Mouse (Mus musculus) embryonic facial prominence, embryonic 11.5 days (tissue): ENCODE data around the gene Dst. TPM values are rescaled to one million over a fixed set of nuclear protein-coding genes. Genes with fewer than 3 reads are reported as not detected.

ENCODE experiments used
- ATAC-seq: fragments of 200-750 bp; cut with Nextera tagmentation; replicated peaks from 2 replicates; pipeline ENCODE4 v1.8.0; 2017; ENCODE audit warnings: low read depth; ENCODE audit not compliant: insufficient number of reproducible peaks, low FRiP score, low TSS enrichment
- DNase-seq: peaks from one replicate; pipeline ENCODE4 v3.0.0-alpha.2; 2015; ENCODE audit warnings: low spot score
- H3K27ac ChIP-seq: fragments of 300-500 bp; sonication (generic); replicated peaks from 2 replicates; pipeline ENCODE4 v1.5.1; 2014; ENCODE audit warnings: mild to moderate bottlenecking, low read depth, low read length, control low read depth
- H3K27me3 ChIP-seq: fragments of 300-500 bp; sonication (generic); 2 replicates; pipeline ENCODE4 v1.6.1; 2014; ENCODE audit warnings: mild to moderate bottlenecking, low read length, moderate library complexity, mixed read lengths; ENCODE audit not compliant: control insufficient read depth, insufficient read depth
- H3K36me3 ChIP-seq: fragments of 300-500 bp; sonication (generic); replicated peaks from 2 replicates; pipeline ENCODE4 v1.6.1; 2014; ENCODE audit warnings: low read depth, mild to moderate bottlenecking, low read length, moderate library complexity, mixed read lengths; ENCODE audit not compliant: control insufficient read depth, insufficient read depth
- H3K4me1 ChIP-seq: fragments of 300-500 bp; sonication (generic); 2 replicates; pipeline ENCODE4 v1.6.1; 2014; ENCODE audit warnings: low read length, mixed read lengths; ENCODE audit not compliant: control insufficient read depth, insufficient read depth
- H3K4me2 ChIP-seq: fragments of 300-500 bp; sonication (generic); 2 replicates; pipeline ENCODE4 v1.6.1; 2014; ENCODE audit warnings: low read depth, mild to moderate bottlenecking, control low read depth, low read length, moderate library complexity
- H3K4me3 ChIP-seq: fragments of 300-500 bp; sonication (generic); 2 replicates; pipeline ENCODE4 v1.5.1; 2014; ENCODE audit warnings: low read depth, low read length, control low read depth
- H3K9ac ChIP-seq: fragments of 300-500 bp; sonication (generic); replicated peaks from 2 replicates; pipeline ENCODE4 v1.6.1; 2014; ENCODE audit warnings: mild to moderate bottlenecking, control low read depth, low read length
- H3K9me3 ChIP-seq: fragments of 300-500 bp; sonication (generic); replicated peaks from 2 replicates; pipeline ENCODE4 v1.6.1; 2016; ENCODE audit warnings: mild to moderate bottlenecking, low read length, inconsistent platforms, mixed read lengths; ENCODE audit not compliant: control insufficient read depth
- WGBS: fragments of 180-500 bp; shearing (Covaris S2); extraction: QIAGEN DNeasy Blood & Tissue Kit; methylation state at CpG from one replicate; pipeline ENCODE4 v1.1.7; 2014; 5-methylcytosine and 5-hydroxymethylcytosine counted together
- polyA plus RNA-seq: library from polyadenylated mRNA; unstranded; fragments of >200 nt; fragmentation: Nextera tagmentation; extraction: Ambion mirVana; gene quantifications from 2 replicates; pipeline ENCODE4 v1.2.1, GENCODE M21; 2014

Gene Dst
- polyA plus RNA-seq, 1 experiment from 2014 or later: 20.7 TPM

DNA sequence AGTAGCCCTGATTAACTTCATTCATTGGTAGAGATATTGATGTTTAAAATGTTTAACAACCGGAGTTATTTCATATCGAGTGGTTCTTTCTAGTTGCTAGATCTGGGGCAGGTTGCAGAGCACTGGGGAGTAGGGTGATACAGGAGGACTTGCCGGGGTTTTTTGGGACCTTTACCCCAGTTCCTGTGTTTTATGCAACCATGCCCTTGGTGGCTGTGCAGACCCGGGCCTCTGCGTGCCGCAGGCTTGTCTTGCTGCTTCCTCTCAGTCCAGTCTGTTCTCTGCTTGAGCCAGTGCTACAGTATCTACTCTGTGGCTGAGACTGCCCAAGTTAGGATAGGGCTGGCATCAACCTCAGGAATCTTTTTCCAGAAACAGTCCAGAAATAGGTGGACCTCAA lies 37.7 kb downstream of the Dst start:
- H3K36me3 ChIP-seq: no peaks in the 10 kb centered on the region
- no peak overlapping the region for H3K4me2 ChIP-seq
- H3K9ac ChIP-seq: no peak overlapping the region
- no peaks in the 10 kb centered on the region for H3K4me1 ChIP-seq
- H3K9me3 ChIP-seq: no peaks in the 10 kb centered on the region
- H3K27ac ChIP-seq: no peak overlapping the region
- no peak for DNase-seq
- 96% methylated on average over 6 of the region's 6 CpGs for WGBS
- no peaks in the 10 kb centered on the region for H3K27me3 ChIP-seq
- H3K4me3 ChIP-seq: no peak overlapping the region
- no peak for ATAC-seq

GRCm38 (mm10) chr1:33946601-33947395 lies 38.8 kb downstream of the Dst start:
- H3K27ac ChIP-seq: no peak overlapping the region
- no peak overlapping the region for H3K9ac ChIP-seq
- no peaks in the 10 kb centered on the region for H3K36me3 ChIP-seq
- ATAC-seq (no peak), DNase-seq (no peak)
- H3K4me1 ChIP-seq: no peaks in the 10 kb centered on the region
- no peak overlapping the region for H3K4me3 ChIP-seq
- no peaks in the 10 kb centered on the region for H3K9me3 ChIP-seq
- H3K27me3 ChIP-seq: no peaks in the 10 kb centered on the region
- 91% methylated on average over 12 of the region's 12 CpGs for whole genome bisulfite sequencing
- H3K4me2 ChIP-seq: no peak overlapping the region

GRCm38 (mm10) chr1:33947838-33948237 lies 39.8 kb downstream of the Dst start:
- Histone ChIP-seq H3K27me3 (no peaks in the 10 kb centered on the region), H3K4me1 (no peaks in the 10 kb centered on the region), H3K9me3 (no peaks in the 10 kb centered on the region), H3K36me3 (no peaks in the 10 kb centered on the region), H3K9ac (no peak overlapping the region), H3K4me2 (no peak overlapping the region), H3K27ac (no peak overlapping the region), H3K4me3 (no peak overlapping the region)
- WGBS: 91% methylated on average over 6 of the region's 6 CpGs
- ATAC-seq (no peak), DNase-seq (no peak)

DNA sequence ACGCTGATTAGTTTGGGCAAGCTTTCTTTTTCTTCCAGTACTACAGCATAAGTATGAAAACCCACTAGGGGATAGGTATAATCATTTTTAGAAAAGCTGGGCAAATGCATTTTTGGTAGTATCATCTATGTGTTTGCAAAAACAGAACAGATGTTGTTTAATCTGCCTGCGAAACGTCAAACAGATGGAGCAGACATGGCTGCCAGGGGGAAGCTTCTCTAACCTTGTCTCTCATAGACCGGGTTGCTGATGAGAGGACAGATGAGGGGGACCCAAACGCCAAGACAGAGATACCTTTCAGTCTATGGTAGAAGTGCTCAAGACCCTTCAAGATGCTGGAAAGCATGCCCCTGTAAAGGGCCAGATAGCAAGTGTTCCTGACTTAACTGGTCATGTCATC lies 40.5 kb downstream of the Dst start:
- 86% methylated on average over 5 of the region's 5 CpGs for WGBS
- DNase-seq (no peak), ATAC-seq (no peak)
- Histone ChIP-seq H3K36me3 (no peaks in the 10 kb centered on the region), H3K27ac (no peak overlapping the region), H3K4me2 (no peak overlapping the region), H3K4me1 (no peaks in the 10 kb centered on the region), H3K9ac (no peak overlapping the region), H3K9me3 (no peaks in the 10 kb centered on the region), H3K4me3 (no peak overlapping the region), H3K27me3 (no peaks in the 10 kb centered on the region)

GRCm38 (mm10) chr1:33955626-33956025 lies 47.6 kb downstream of the Dst start:
- H3K4me1 ChIP-seq: no peaks in the 10 kb centered on the region
- 90% methylated on average over 6 of the region's 6 CpGs for WGBS
- H3K27me3 ChIP-seq: no peaks in the 10 kb centered on the region
- H3K4me3 ChIP-seq: no peak overlapping the region
- no peaks in the 10 kb centered on the region for H3K9me3 ChIP-seq
- no peak overlapping the region for H3K9ac ChIP-seq
- ATAC-seq (no peak), DNase-seq (no peak)
- H3K36me3 ChIP-seq: no peaks in the 10 kb centered on the region
- H3K27ac ChIP-seq: no peak overlapping the region
- no peak overlapping the region for H3K4me2 ChIP-seq

DNA sequence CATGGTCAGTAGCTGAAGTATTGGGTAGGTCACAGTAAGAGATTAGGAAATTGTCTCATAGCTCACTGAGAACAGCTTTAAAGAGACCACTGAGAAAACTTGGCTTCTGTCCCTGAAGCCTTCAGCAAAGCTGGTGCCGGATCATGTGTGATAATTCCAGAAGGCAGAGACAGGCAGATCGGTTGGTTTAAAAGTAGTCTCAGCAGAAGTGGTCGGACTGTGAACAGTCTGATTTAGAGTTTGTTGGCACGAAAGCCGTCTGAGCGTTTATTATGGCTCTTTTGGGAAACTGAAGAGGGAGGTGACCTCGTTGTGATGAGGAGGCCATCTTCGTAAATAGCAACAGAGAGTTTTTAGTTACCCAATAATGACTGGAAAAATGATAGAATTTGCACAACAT lies 52.4 kb downstream of the Dst start:
- H3K27ac ChIP-seq: no peak overlapping the region
- H3K9me3 ChIP-seq: no peaks in the 10 kb centered on the region
- 91% methylated on average over 8 of the region's 8 CpGs for WGBS
- no peak overlapping the region for H3K9ac ChIP-seq
- H3K4me2 ChIP-seq: no peak overlapping the region
- H3K36me3 ChIP-seq: no peaks in the 10 kb centered on the region
- no peak for ATAC-seq
- no peaks in the 10 kb centered on the region for H3K4me1 ChIP-seq
- no peaks in the 10 kb centered on the region for H3K27me3 ChIP-seq
- no peak for DNase-seq
- H3K4me3 ChIP-seq: no peak overlapping the region

DNA sequence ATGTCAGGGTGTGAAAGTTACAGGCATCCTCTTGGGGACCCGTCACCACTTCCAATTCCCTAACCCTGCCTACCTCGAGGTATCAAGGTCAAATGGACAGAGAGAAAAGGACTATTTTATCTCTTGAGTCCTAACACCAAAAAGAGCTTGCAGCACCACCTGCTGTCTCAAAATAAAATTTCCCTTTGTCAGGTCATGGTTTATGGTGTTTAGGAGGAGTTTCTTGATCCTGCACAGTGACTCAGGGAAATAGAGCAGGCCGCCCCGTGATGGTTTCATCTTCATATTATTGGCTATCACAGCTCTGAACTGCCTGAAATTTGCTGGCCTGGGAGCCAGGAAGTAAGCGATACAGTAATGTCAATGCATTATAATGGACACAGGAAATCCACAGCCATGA lies 56.6 kb downstream of the Dst start:
- H3K9me3 ChIP-seq: no peaks in the 10 kb centered on the region
- 51% methylated on average over 5 of the region's 5 CpGs for WGBS
- peak; percentile 67 for DNase-seq
- H3K27me3 ChIP-seq: no peaks in the 10 kb centered on the region
- ATAC-seq: no peak
- H3K4me2 ChIP-seq: no peak overlapping the region
- H3K36me3 ChIP-seq: no peaks in the 10 kb centered on the region
- no peak overlapping the region for H3K27ac ChIP-seq
- no peak overlapping the region for H3K4me3 ChIP-seq
- H3K4me1 ChIP-seq: no peaks in the 10 kb centered on the region
- H3K9ac ChIP-seq: no peak overlapping the region

DNA sequence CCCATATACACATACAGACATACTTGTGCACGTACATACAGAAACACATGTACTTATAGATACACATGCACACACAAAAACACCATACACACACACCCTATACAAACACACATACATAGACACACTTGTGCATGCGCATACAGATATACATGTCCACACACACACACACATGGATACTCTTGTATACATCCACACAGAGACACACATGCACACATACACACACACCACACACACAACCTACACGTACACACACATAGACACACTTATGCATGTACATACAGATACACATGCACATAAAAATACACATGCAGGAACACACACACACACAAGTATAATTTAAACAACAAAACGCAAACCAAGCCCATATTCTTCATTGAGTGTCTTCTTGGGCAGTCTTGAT lies 57.8 kb downstream of the Dst start:
- Histone ChIP-seq H3K9ac (no peak overlapping the region), H3K4me2 (no peak overlapping the region), H3K27me3 (no peaks in the 10 kb centered on the region), H3K9me3 (no peaks in the 10 kb centered on the region), H3K27ac (no peak overlapping the region), H3K4me3 (no peak overlapping the region), H3K4me1 (no peaks in the 10 kb centered on the region), H3K36me3 (no peaks in the 10 kb centered on the region)
- 85% methylated on average over 4 of the region's 4 CpGs for WGBS
- ATAC-seq (no peak), DNase-seq (no peak)
